Mouse (Mus musculus): ENCODE results near the gene Slc27a2.

DNA sequence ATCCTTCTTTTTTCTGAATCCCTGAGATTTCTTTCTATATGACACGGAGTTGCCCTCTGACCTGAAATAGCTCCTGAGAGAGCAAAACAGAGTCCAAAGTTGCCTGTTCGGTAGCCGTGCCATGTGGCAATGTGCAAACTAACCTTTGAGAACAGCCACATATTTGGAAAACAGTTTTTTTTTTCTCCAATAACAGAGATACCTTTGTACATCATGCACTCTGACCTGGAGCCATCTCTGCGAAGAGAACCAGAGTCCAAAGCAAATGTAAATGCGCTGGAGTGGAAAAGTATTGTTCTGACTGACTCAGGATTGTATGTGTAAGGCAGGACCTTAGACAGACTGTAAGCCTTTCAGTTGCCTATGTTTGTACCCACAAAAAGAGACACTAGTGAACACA lies 3.3 kb downstream of the Slc27a2 start:
- TF ChIP-seq CTCF (IDR thresholded peaks at IDR 0.05; ENCODE audit: borderline replicate concordance, insufficient read depth, low read depth, low read length) = no peak
- TF ChIP-seq POLR2A (IDR thresholded peaks at IDR 0.05; ENCODE audit: borderline replicate concordance, insufficient read depth, low read length) = no peak
